Mouse (Mus musculus): Measurements from ENCODE around the gene Rab17.

DNA sequence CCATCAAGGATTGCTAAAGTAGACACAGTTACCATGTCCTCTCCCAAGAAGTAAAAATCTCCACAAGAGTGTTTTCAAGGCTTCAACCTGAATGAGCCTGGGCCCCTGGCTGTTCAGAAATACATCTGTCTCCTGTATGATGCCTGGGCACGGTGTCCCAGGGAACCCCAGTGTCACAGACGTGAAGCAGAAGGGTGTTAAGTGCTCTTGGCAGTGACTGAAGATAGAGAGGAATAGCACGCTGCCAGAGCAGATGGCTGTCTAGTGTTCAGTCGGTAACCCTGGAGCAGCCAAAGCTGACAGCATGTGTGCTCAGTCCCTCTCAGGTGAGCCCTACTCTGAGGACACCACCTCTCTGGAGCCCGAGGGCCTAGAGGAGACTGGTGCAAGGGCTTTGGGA is 36.5 kb downstream of the Rab17 start:
- TF ChIP-seq CTCF (IDR thresholded peaks at IDR 0.05; ENCODE audit: low read depth) (no peak), EP300 (IDR thresholded peaks at IDR 0.05; ENCODE audit: low read depth) (no peak)
